Mouse (Mus musculus): ENCODE results near the gene Kcnn1. TPM values are rescaled to one million over a fixed set of nuclear protein-coding genes. Genes with fewer than 3 reads are reported as not detected.
A peak's percentile ranks its signal among the peaks of the same experiment; 100 is the strongest.

Kcnn1 gene
- total RNA-seq, 2 experiments from 2014 or later: 27.9 to 33.2 TPM

GRCm38 (mm10) chr8:70850132-70850845 lies 12.8 kb downstream of the Kcnn1 start:
- intact Hi-C loops (cut with DNase I): no loop called here
- DNase-seq (ENCODE audit: extremely low spot score in 1 of 2, low spot score in 2 of 2): no peak

- DNase-seq (ENCODE audit: extremely low spot score in 1 of 2, low spot score in 2 of 2): no peak
- intact Hi-C loops (cut with DNase I): no loop called here
These were observed 13.6 kb downstream of the Kcnn1 start for GRCm38 (mm10) chr8:70849333-70849990.

GRCm38 (mm10) chr8:70846371-70847154 lies 16.5 kb downstream of the Kcnn1 start:
- peak in 1 of 2 experiments; percentile 38 for DNase-seq (ENCODE audit: extremely low spot score in 1 of 2, low spot score in 2 of 2)
- intact Hi-C loops (cut with DNase I): no loop called here

GRCm38 (mm10) chr8:70845108-70845507 lies 17.9 kb downstream of the Kcnn1 start:
- intact Hi-C loops (cut with DNase I): loop anchor here (2.0 kb wide), 1 partner anchor 24 kb away; no protein-coding TSS in a partner anchor

GRCm38 (mm10) chr8:70844523-70844922 lies 18.5 kb downstream of the Kcnn1 start:
- peak; percentile 77 to 91 for DNase-seq (ENCODE audit: extremely low spot score in 1 of 2, low spot score in 2 of 2)
- intact Hi-C loops (cut with DNase I): loop anchor here (2.0 to 5.0 kb wide), 2 partner anchors 24 to 82 kb away; partner anchors contain the start of gene Mpv17l2

More at GRCm38 (mm10) chr8:70845108-70845507, 17.9 kb downstream of the Kcnn1 start:
- DNase-seq (ENCODE audit: extremely low spot score in 1 of 2, low spot score in 2 of 2): peak in 1 of 2 experiments; percentile 47

GRCm38 (mm10) chr8:70843941-70844340 lies 19.1 kb downstream of the Kcnn1 start:
- no peak for DNase-seq (ENCODE audit: extremely low spot score in 1 of 2, low spot score in 2 of 2)
- intact Hi-C loops (cut with DNase I): loop anchor here (2.0 to 5.0 kb wide), 2 partner anchors 25 to 82 kb away; partner anchors contain the start of gene Mpv17l2

- intact Hi-C loops (cut with DNase I): loop anchor here (5.0 kb wide), 1 partner anchor 81 kb away; the partner anchor contains the start of gene Mpv17l2
These were observed 19.8 kb downstream of the Kcnn1 start for GRCm38 (mm10) chr8:70843214-70843773.

GRCm38 (mm10) chr8:70842484-70842883 lies 20.6 kb downstream of the Kcnn1 start:
- peak in 1 of 2 experiments; percentile 41 for DNase-seq (ENCODE audit: extremely low spot score in 1 of 2, low spot score in 2 of 2)
- intact Hi-C loops (cut with DNase I): loop anchor here (5.0 kb wide), 1 partner anchor 80 kb away; the partner anchor contains the start of gene Mpv17l2

More at GRCm38 (mm10) chr8:70843214-70843773, 19.8 kb downstream of the Kcnn1 start:
- peak in 1 of 2 experiments; percentile 22 for DNase-seq (ENCODE audit: extremely low spot score in 1 of 2, low spot score in 2 of 2)

- DNase-seq (ENCODE audit: extremely low spot score in 1 of 2, low spot score in 2 of 2): peak; percentile 87
- intact Hi-C loops (cut with DNase I): loop anchor here (2.0 to 5.0 kb wide), 2 partner anchors 79 to 119 kb away; partner anchors contain the start of genes Mpv17l2 and Pde4c
These were observed 21.6 kb downstream of the Kcnn1 start for GRCm38 (mm10) chr8:70841147-70842072.

GRCm38 (mm10) chr8:70840590-70840989 lies 22.5 kb downstream of the Kcnn1 start:
- peak in 1 of 2 experiments; percentile 25 for DNase-seq (ENCODE audit: extremely low spot score in 1 of 2, low spot score in 2 of 2)
- intact Hi-C loops (cut with DNase I): loop anchor here (2.0 to 5.0 kb wide), 2 partner anchors 78 to 118 kb away; partner anchors contain the start of genes Mpv17l2 and Pde4c

GRCm38 (mm10) chr8:70839408-70840351 lies 23.4 kb downstream of the Kcnn1 start, which contains the start of gene Arrdc2:
Arrdc2 (minus strand) TSS chr8:70839720.
- intact Hi-C loops (cut with DNase I): loop anchor here (2.0 to 5.0 kb wide), 4 partner anchors 17 to 117 kb away; partner anchors contain the start of genes Mpv17l2 and Pde4c
- DNase-seq (ENCODE audit: extremely low spot score in 1 of 2, low spot score in 2 of 2): peak; percentile 99 to 100

- DNase-seq (ENCODE audit: extremely low spot score in 1 of 2, low spot score in 2 of 2): peak in 1 of 2 experiments; percentile 64
These were observed 24.2 kb downstream of the Kcnn1 start for GRCm38 (mm10) chr8:70838654-70839407.

GRCm38 (mm10) chr8:70836666-70837065 lies 26.4 kb downstream of the Kcnn1 start:
- intact Hi-C loops (cut with DNase I): loop anchor here (5.0 kb wide), 1 partner anchor 34 kb away; no protein-coding TSS in a partner anchor
- DNase-seq (ENCODE audit: extremely low spot score in 1 of 2, low spot score in 2 of 2): no peak

More at GRCm38 (mm10) chr8:70838654-70839407, 24.2 kb downstream of the Kcnn1 start:
- intact Hi-C loops (cut with DNase I): loop anchor here (2.0 to 5.0 kb wide), 2 partner anchors 16 to 37 kb away; no protein-coding TSS in a partner anchor

GRCm38 (mm10) chr8:70834071-70834470 lies 29.0 kb downstream of the Kcnn1 start:
- DNase-seq (ENCODE audit: extremely low spot score in 1 of 2, low spot score in 2 of 2): no peak
- intact Hi-C loops (cut with DNase I): no loop called here

GRCm38 (mm10) chr8:70833520-70833919 lies 29.5 kb downstream of the Kcnn1 start:
- peak in 1 of 2 experiments; percentile 65 for DNase-seq (ENCODE audit: extremely low spot score in 1 of 2, low spot score in 2 of 2)
- intact Hi-C loops (cut with DNase I): no loop called here
